Mouse (Mus musculus): ENCODE results near the gene Rbm17.
A peak's percentile ranks its signal among the peaks of the same experiment; 100 is the strongest.

The Rbm17 gene

GRCm38 (mm10) chr2:11596690-11597089 lies 7.3 kb downstream of the Rbm17 start:
- DNase-seq (ENCODE audit: low spot score) = no peak

- DNase-seq (ENCODE audit: low spot score) = no peak
Observed at GRCm38 (mm10) chr2:11587996-11588395, 16.0 kb downstream of the Rbm17 start.

GRCm38 (mm10) chr2:11579399-11579798 lies 24.6 kb downstream of the Rbm17 start:
- no peak for DNase-seq (ENCODE audit: low spot score)

DNA sequence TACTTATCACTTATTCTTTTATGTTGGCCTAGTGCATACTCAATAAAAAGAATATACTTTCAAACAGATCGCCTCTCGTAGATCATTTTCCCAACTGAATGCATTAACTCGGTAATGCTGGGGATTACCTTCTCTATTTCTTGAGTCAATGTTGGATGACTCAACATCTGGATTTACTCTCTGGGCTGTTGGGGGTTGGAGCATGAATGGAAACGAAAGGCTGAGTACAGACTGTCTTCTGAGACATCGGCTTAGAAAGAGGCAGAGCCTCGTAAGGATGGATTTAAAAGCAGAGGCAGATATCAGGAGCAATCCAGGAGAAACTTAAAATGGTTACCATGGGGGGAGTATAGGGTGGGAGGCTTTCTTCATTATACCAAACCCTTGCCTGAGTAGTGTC lies 25.8 kb downstream of the Rbm17 start:
- no peak for DNase-seq (ENCODE audit: low spot score)

- DNase-seq (ENCODE audit: low spot score) = no peak
Observed at GRCm38 (mm10) chr2:11573684-11574083, 30.3 kb downstream of the Rbm17 start.

GRCm38 (mm10) chr2:11571004-11571535 lies 32.9 kb downstream of the Rbm17 start:
- DNase-seq (ENCODE audit: low spot score) = no peak

DNA sequence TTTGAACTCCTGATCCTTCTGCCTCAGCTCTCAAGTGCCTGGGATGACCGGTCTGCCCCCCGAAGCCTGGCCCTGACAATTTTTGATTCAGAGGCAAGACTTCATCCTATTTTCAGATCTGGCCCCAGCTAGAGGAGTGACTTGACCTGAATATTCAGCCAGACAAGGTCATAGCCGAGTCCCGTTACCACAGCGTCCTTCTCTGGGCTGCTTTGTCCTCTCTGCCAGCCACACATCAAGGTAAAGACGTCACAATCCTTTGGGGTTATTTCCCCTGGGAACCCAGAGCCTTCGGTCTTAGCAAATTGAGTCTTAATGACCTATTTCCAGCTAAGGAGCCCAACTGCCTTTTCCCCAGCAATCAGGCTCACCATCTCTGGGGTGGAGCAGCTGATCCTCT lies 35.5 kb downstream of the Rbm17 start:
- DNase-seq (ENCODE audit: low spot score) = no peak

DNA sequence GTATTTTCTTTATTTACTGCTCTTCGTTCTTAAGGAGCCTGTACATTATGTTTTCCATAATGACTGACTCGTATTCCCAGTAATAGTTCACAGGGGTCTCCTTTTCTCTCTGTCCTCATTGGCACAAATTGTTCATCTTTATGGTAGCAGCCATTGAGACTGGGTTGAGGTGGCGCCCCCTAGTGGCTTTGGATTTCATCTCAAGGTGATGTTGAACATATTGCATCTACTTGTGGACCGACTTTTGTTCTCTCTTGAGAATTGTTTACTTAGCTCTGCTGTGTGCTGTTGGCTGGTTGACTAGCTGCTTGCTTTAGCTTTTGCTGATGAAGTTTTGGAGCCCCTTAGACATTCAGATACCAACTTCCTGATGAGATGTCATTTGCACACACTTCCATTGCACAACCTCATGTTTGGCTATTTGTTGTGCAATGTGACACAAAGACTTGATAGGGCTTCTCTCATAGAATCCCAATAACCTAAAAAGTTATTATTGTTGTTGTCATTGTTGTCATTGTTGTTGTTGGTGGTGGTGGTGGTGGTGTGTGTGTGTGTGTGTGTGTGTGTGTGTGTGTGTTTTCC lies 36.1 kb downstream of the Rbm17 start:
- DNase-seq (ENCODE audit: low spot score) = peak; percentile 41

DNA sequence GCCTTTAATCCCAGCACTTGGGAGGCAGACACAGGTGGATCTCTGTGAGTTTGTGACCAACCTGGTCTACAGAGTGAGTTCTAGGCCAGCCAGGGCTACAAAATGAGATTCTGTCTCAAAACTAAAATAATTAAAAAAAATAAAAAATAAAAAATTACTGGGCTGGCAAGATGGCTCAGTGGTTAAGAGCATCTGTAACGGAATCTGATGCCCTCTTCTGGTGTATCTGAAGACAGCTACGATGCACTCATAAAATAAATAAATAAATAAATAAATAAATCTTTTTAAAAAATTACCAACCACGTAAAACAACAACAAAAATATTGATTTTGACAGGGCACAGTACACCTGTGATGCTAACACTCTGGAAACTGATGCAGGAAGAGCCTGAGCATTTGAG lies 37.1 kb downstream of the Rbm17 start:
- DNase-seq (ENCODE audit: low spot score) = no peak

DNA sequence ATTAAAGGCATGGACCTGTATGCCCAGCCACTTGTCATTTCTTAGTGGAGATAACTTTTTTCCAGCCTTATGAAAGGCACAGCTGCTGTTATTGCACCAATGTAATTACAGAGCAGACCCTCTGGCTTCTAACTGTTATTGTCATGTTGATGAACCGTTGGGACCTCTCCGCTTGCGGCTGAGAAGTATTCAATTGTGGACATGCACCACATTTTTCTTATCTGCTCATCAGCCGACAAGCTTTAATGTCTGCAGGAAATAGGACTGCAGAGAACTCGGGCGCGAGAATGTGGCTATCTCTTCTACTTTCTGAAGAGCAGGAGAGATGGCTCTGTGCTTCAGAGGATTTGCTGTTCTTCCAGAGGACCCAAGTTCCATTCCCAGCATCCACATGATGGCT lies 37.7 kb downstream of the Rbm17 start:
- no peak for DNase-seq (ENCODE audit: low spot score)

DNA sequence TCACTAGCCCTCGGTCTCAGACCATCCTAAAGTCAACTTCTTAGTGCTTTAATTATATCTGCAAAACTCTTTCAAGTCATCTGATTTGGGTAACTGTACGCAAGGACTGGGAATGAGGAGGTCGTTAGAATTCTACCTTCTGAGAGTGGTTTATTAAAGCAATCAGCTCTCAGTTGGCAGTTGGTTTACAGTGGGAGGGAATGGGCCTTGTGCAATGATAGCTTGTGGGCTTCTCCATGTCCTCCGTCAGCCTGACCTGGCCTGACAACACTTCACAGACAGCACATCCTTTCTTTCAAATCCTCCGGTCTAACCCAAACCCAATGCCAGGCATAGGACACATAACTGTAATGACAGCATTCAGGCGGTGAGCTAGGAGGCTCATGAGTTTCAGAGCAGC lies 39.2 kb downstream of the Rbm17 start:
- DNase-seq (ENCODE audit: low spot score) = no peak

DNA sequence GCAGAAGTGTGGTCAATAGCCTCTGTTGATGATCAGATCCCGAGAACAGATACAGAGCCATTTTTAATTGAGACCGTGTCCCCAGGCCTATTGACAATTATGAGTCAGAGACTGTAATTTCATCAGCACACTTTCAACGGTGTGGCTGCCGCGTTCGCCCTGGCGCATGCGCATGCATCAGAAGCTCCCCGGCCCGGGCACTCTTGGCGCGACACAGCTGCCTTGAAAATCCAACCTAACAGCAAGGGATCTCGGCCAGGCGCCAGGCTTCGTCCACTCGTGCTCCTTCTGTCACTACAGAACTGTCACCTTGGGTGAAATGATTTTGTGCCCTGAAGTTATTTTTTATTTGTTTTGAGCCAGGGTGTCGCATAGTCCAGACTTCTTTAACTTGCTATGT lies 40.7 kb downstream of the Rbm17 start:
- DNase-seq (ENCODE audit: low spot score) = no peak

GRCm38 (mm10) chr2:11558654-11559053 lies 45.3 kb downstream of the Rbm17 start:
- no peak for DNase-seq (ENCODE audit: low spot score)

DNA sequence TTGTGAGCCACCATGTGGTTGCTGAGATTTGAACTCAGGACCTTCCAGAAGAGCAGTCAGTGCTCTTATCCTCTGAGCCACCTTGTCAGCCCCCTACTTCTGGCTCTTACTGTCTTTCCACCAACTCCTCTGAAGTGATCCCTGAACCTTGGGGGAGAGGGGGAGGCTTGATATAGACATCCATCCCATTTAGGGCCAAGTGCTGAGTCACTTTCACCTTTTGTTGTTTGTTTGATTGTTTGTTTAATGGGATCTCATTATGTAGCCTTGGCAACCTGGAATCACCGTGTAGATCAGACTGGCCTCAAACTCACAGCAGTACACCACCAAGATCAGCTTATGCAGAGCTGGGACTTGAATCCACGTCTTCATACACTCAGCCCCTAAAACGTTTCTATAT lies 46.7 kb downstream of the Rbm17 start:
- no peak for DNase-seq (ENCODE audit: low spot score)

DNA sequence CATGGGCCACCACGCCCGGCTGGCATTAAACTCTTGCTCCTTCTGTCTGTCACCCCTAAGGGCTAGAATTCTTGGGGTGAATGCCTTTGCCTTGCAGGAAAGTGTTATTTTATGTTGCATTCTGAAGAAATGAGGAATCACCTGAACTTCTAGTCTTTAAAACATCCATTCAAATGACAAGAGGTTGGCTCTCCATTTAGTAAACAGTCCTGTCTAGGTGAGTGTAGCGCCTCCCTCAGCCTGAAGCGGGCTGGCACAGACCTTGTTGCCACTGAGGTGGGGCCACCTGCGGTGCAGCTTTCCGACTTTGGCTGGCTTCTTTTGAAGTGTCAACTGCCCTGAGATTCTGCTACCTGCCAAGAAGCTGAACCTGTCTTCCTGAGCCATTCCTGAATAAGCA lies 48.6 kb downstream of the Rbm17 start:
- DNase-seq (ENCODE audit: low spot score) = no peak

DNA sequence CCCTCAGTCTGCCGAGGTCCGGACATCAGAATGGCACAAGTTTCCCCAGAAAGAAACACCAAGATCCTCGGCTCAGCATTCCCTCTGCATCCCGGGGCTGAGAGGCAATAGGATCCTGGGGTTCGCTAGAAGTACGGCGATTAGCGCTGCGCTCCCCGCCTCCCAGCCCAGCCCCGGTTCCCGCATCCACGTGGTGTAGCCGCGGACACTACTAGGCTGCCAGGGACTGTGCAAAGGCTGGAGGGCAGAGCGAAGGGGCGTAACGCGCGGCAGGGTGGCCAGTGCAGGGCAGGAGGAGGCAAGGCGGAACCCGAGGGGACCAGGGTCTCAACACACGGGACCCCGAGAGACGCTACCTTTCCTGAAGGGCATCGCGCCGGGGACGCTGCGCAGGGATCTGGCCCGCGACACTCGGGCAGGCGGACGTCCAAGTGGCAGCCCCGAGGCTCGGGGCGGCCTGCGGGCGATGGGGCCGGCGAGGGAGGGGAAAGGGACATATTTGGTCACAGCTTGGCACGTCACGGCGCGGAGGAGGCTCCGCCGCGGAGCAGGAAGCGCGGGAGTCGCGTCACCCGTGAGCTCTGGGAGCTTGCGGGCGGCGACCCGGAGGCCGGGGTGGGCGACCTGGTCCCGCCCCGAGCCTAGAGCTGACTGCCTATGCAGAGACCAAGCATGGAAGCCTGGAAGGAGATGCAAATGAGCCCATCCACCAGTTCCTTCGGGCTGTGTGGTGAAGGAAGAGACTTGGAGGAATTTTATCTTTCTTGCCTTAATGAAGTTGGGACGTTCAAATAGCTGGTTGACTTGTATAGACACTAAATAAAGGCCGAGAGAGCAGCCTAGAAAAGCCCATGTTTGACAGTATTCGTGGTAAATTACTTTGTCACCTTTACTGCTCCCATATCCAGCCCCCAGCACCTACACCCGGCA lies 50.2 kb downstream of the Rbm17 start, which contains the start of gene Pfkfb3:
Gene Pfkfb3, minus strand, starts transcription at position 607 of the 930 bp plus-strand sequence.
- DNase-seq (ENCODE audit: low spot score) = peak; percentile 70

DNA sequence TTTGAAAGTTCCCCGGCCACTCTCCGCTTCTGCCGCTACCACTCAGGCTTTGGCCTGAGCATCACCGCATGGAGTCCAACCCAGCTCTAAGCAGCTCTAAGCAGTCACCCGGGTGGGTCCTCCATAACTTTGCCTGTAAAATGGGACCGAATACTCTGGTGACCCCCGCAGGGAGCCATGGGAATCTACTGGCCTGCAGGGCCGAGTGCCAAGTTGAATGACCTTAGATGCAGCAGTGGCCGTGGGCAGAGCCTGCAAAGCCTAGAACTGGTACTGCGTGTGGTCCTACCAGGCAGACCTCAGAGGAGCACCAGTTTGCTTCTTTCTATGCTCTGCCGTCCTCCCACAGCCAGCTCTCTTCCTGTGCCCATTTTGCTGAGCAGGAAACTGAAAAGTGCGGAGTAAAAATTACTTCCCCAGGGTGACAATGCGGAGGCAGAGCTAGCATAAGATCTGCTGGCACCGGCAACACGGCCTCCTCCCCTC lies 50.9 kb downstream of the Rbm17 start:
- DNase-seq (ENCODE audit: low spot score) = peak; percentile 16

GRCm38 (mm10) chr2:11552297-11552821 lies 51.6 kb downstream of the Rbm17 start:
- DNase-seq (ENCODE audit: low spot score) = no peak

DNA sequence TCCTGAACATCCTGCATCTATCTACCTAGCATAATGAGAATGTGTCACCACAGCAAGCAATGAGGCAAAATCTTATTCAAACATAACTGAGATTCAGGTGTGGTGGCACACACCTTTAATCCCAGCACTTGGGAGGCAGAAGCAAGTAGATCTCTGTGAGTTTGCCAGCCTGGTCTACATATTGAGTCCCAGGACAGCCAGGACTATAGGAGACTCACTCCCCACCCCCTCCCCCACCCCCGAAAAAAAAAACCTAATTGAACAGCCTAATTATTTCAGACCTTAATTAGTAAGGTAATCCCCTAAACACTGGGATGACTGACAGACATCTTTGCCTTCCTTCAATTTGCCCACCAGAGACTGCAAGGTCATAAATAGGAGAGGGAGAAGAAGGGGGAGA lies 52.2 kb downstream of the Rbm17 start:
- DNase-seq (ENCODE audit: low spot score) = no peak

DNA sequence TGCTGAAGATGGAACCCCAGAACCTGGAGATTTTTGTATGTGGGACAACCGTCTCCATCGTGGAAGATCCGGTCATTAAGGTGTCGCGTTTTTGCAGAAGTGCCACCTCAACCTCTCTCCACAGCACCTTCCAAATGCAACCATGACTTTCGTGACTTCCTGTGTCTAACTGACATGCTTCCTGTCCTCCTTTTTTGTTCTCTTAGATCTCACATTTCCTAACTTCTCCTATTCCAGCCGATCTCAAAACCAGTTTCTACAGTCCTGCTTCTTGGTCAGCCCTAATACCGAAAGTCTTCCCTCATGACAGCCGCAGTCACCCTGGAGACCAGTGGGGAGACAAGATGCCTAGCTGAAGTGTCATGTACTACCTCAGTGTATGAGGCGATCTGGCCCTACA lies 55.4 kb downstream of the Rbm17 start:
- DNase-seq (ENCODE audit: low spot score) = no peak

DNA sequence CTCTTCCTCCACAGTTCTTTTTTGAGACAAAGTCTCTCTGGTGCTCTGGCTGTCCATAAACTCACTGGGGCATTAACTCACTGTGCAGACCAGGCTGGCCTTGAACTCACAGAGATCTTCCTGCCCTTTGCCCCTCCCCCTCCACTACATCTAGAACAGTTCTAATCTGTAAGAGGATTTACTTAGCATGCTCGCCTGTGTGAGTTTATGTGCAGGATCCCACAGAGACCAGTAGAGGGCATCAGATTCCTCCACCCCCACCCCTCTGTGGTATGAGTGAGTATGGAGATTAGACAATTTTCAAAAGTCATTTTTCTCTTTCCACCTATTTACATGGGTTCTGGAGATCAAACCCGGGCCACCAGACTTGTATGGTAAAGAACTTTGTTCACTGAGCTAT lies 56.3 kb downstream of the Rbm17 start:
- DNase-seq (ENCODE audit: low spot score) = no peak

GRCm38 (mm10) chr2:11546091-11546490 lies 57.9 kb downstream of the Rbm17 start:
- no peak for DNase-seq (ENCODE audit: low spot score)

GRCm38 (mm10) chr2:11545380-11545779 lies 58.6 kb downstream of the Rbm17 start:
- no peak for DNase-seq (ENCODE audit: low spot score)
